Mouse (Mus musculus) inflammation-experienced regulatory T-cells, adult 6 months (primary cell): Measurements from ENCODE around the gene Crls1. TPM values are rescaled to one million over a fixed set of nuclear protein-coding genes. Genes with fewer than 3 reads are reported as not detected.
A peak's percentile ranks its signal among the peaks of the same experiment; 100 is the strongest.

Source experiments
- ATAC-seq: one replicate; pipeline ENCODE4 v1.8.0; 2017
- polyA plus RNA-seq, 3 experiments: library from polyadenylated mRNA; unstranded; fragments of 100-300 nt; shearing (Covaris generic); gene quantifications; one replicate each; pipeline ENCODE4 v1.2.1; 2017

Crls1 gene
- 1 to 10 TPM; 2.9 to 4.1 (median 3.6) TPM for polyA plus RNA-seq

GRCm38 (mm10) chr2:132846407-132847358, at the start of gene Crls1:
Crls1 (plus strand) TSS chr2:132846666.
- peak; percentile 85 for ATAC-seq

GRCm38 (mm10) chr2:132802976-132803375, 43.5 kb upstream of the Crls1 start:
- ATAC-seq: no peak

GRCm38 (mm10) chr2:132815608-132816314, 30.7 kb upstream of the Crls1 start, which contains the start of the genes Trmt6 and Mcm8:
Trmt6 (minus strand) TSS chr2:132816055.
Mcm8 (plus strand) TSS chr2:132816141.
- ATAC-seq: peak; percentile 100

- ATAC-seq: no peak
Measured at GRCm38 (mm10) chr2:132841071-132841470, 5.4 kb upstream of the Crls1 start.

GRCm38 (mm10) chr2:132847581-132847980, 1.1 kb downstream of the Crls1 start:
- ATAC-seq: no peak

GRCm38 (mm10) chr2:132848361-132848760, 1.9 kb downstream of the Crls1 start:
- ATAC-seq: no peak

- no peak for ATAC-seq
Measured at GRCm38 (mm10) chr2:132849141-132849540, 2.7 kb downstream of the Crls1 start.

GRCm38 (mm10) chr2:132853051-132853450, 6.6 kb downstream of the Crls1 start:
- ATAC-seq: no peak

GRCm38 (mm10) chr2:132856333-132856732, 9.9 kb downstream of the Crls1 start:
- no peak for ATAC-seq

- no peak for ATAC-seq
Measured at GRCm38 (mm10) chr2:132860435-132860834, 14.0 kb downstream of the Crls1 start.

- no peak for ATAC-seq
Measured at GRCm38 (mm10) chr2:132861456-132861855, 15.0 kb downstream of the Crls1 start.

- no peak for ATAC-seq
Measured at GRCm38 (mm10) chr2:132863325-132863724, 16.9 kb downstream of the Crls1 start.

GRCm38 (mm10) chr2:132867521-132867920, 21.1 kb downstream of the Crls1 start:
- ATAC-seq: no peak

GRCm38 (mm10) chr2:132869682-132870081, 23.2 kb downstream of the Crls1 start:
- no peak for ATAC-seq

- ATAC-seq: no peak
Measured at GRCm38 (mm10) chr2:132870286-132870685, 23.8 kb downstream of the Crls1 start.

- no peak for ATAC-seq
Measured at GRCm38 (mm10) chr2:132871663-132872062, 25.2 kb downstream of the Crls1 start.

GRCm38 (mm10) chr2:132873657-132874326, 27.3 kb downstream of the Crls1 start:
- ATAC-seq: peak; percentile 94

- ATAC-seq: no peak
Measured at GRCm38 (mm10) chr2:132876991-132877390, 30.5 kb downstream of the Crls1 start.

GRCm38 (mm10) chr2:132879261-132880044, 33.0 kb downstream of the Crls1 start:
- peak; percentile 38 for ATAC-seq

GRCm38 (mm10) chr2:132880844-132881645, 34.6 kb downstream of the Crls1 start, which contains the start of gene Lrrn4:
Lrrn4 (minus strand) TSS chr2:132880891.
- no peak for ATAC-seq
